ENCODE assay signal across 26 mouse cellular contexts in the genomic region with DNA sequence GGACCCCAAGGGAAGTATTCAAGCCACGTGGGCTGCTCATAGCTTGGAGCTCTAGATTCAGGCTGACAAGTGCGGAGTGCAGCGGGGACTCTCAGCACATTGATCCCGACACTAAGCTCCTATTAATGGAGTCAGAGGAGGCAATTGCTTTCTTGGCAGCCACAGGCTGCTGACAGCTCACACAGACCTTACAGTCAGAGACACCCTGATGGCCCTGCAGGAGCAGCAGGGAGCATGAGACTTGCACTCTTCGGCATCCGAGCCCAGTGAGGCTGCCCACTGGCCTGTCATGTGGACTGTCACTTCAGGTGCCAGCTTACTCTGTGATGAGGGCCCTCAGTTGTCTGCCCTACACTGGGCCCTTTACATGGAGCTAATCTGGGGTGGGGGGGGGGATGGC.
DNase-seq lines count a peak whose midpoint lies in the region; ATAC-seq and TF ChIP-seq lines count a peak whose summit lies in the region.
"Had no signal": no experiment of that assay in that cellular context is flagged by ENCODE, and none has a peak within 500 bp of the region (broad histone marks: within the 10 kb centered on the region; RNA-seq: fewer than 3 reads in every experiment).

No protein-coding gene starts in this region.

- no peaks in the 10 kb centered on the region for H3K27me3 ChIP-seq in hindbrain, postnatal 0 days (ENCODE audit: insufficient read depth, low read length)
- H3K27me3 ChIP-seq in hindbrain, embryonic 14.5 days (ENCODE audit: control insufficient read depth, insufficient read depth, low read length), result no peaks in the 10 kb centered on the region
- no peaks in the 10 kb centered on the region for H3K27me3 ChIP-seq in midbrain, embryonic 13.5 days
- H3K27me3 ChIP-seq in midbrain, embryonic 10.5 days (ENCODE audit: low read depth, poor library complexity, severe bottlenecking), result no peaks in the 10 kb centered on the region
- H3K27me3 ChIP-seq: embryonic facial prominence, embryonic 15.5 days; forebrain, embryonic 15.5 days; heart, embryonic 15.5 days had no signal

- 40% methylated on average over 6 of the region's 6 CpGs for WGBS in hindbrain, postnatal 0 days
- WGBS in hindbrain, embryonic 14.5 days, result 57% methylated on average over 6 of the region's 6 CpGs
- WGBS in midbrain, embryonic 13.5 days, result 46% methylated on average over 6 of the region's 6 CpGs
- WGBS in midbrain, embryonic 10.5 days, result 74% methylated on average over 6 of the region's 6 CpGs

- H3K36me3 ChIP-seq in hindbrain, postnatal 0 days (ENCODE audit: insufficient read depth, low read length), result no peaks in the 10 kb centered on the region
- no peaks in the 10 kb centered on the region for H3K36me3 ChIP-seq in hindbrain, embryonic 14.5 days (replicated peaks; ENCODE audit: control insufficient read depth, insufficient read depth)
- no peaks in the 10 kb centered on the region for H3K36me3 ChIP-seq in midbrain, embryonic 13.5 days
- H3K36me3 ChIP-seq in midbrain, embryonic 10.5 days, result no peaks in the 10 kb centered on the region
- H3K36me3 ChIP-seq: embryonic facial prominence, embryonic 15.5 days; forebrain, embryonic 10.5 days; forebrain, embryonic 15.5 days; G1E; heart, embryonic 15.5 days; hindbrain, embryonic 10.5 days had no signal

- no peak overlapping the region for H3K4me3 ChIP-seq in hindbrain, postnatal 0 days (ENCODE audit: low read length)
- H3K4me3 ChIP-seq in hindbrain, embryonic 14.5 days (replicated peaks; ENCODE audit: low read length), result no peak overlapping the region
- H3K4me3 ChIP-seq in midbrain, embryonic 13.5 days (replicated peaks), result no peak overlapping the region
- no peak overlapping the region for H3K4me3 ChIP-seq in midbrain, embryonic 10.5 days
- H3K4me3 ChIP-seq: embryonic facial prominence, embryonic 15.5 days; erythroblast, embryonic 14.5 days; forebrain, embryonic 10.5 days; forebrain, embryonic 15.5 days; heart, adult 2 months; heart, embryonic 15.5 days; hindbrain, embryonic 10.5 days had no signal

- no peaks in the 10 kb centered on the region for H3K9me3 ChIP-seq in hindbrain, postnatal 0 days (ENCODE audit: low read length)
- H3K9me3 ChIP-seq in hindbrain, embryonic 14.5 days (ENCODE audit: control insufficient read depth, low read length), result no peaks in the 10 kb centered on the region
- H3K9me3 ChIP-seq in midbrain, embryonic 13.5 days, result no peaks in the 10 kb centered on the region
- H3K9me3 ChIP-seq in midbrain, embryonic 10.5 days (replicated peaks), result no peaks in the 10 kb centered on the region
- H3K9me3 ChIP-seq: embryonic facial prominence, embryonic 15.5 days; forebrain, embryonic 10.5 days; forebrain, embryonic 15.5 days; heart, embryonic 15.5 days; hindbrain, embryonic 10.5 days had no signal

- H3K9ac ChIP-seq in hindbrain, postnatal 0 days (replicated peaks; ENCODE audit: low read length), result no peak overlapping the region
- H3K9ac ChIP-seq in hindbrain, embryonic 14.5 days, result no peak overlapping the region
- no peak overlapping the region for H3K9ac ChIP-seq in midbrain, embryonic 13.5 days (replicated peaks)
- H3K9ac ChIP-seq: embryonic facial prominence, embryonic 15.5 days; forebrain, embryonic 15.5 days; heart, embryonic 15.5 days had no signal

- no peak for TF ChIP-seq CTCF in hindbrain, postnatal 0 days (IDR thresholded peaks at IDR 0.05; ENCODE audit: low read depth)

- peak; percentile 24 to 44 for DNase-seq in cerebellum, postnatal 10 days
- DNase-seq in cerebellum, adult 11-12 months, result no peak
- DNase-seq in hindbrain, postnatal 0 days (ENCODE audit: low spot score), result peak; percentile 51
- no peak for DNase-seq in hindbrain, embryonic 14.5 days (ENCODE audit: low spot score)
- DNase-seq in midbrain, embryonic 10.5 days (ENCODE audit: low spot score), result no peak
- DNase-seq in retina, postnatal 1 day, result peak; percentile 53
- no peak for DNase-seq in thymus, postnatal 0 days (ENCODE audit: low spot score)
- DNase-seq: adrenal gland, postnatal 10 days; B cell, adult 2 months; cerebellum, adult 18-20 months; cerebellum, adult 9-11 months; embryo, embryonic 11 days; gastrocnemius, postnatal 36 days; heart, adult 2 months; heart, postnatal 14 days had no signal

- ATAC-seq in hindbrain, postnatal 0 days, result peak; percentile 58; the same call in 1 of the 2 replicates
- ATAC-seq in hindbrain, embryonic 14.5 days (ENCODE audit: low FRiP score), result no peak
- peak; percentile 74 for ATAC-seq in midbrain, embryonic 13.5 days
- ATAC-seq: CD4-positive, CD25-positive, alpha-beta regulatory T cell, adult 4 months; forebrain, embryonic 15.5 days; inflammation-experienced regulatory T-cells, adult 6 months had no signal

- no peak overlapping the region for H3K4me2 ChIP-seq in hindbrain, postnatal 0 days (ENCODE audit: low read depth, low read length)
- H3K4me2 ChIP-seq in hindbrain, embryonic 14.5 days (replicated peaks), result no peak overlapping the region
- no peak overlapping the region for H3K4me2 ChIP-seq in midbrain, embryonic 13.5 days (replicated peaks)
- H3K4me2 ChIP-seq: embryonic facial prominence, embryonic 15.5 days; forebrain, embryonic 15.5 days; heart, embryonic 11.5 days; heart, embryonic 15.5 days had no signal

- H3K4me1 ChIP-seq in hindbrain, postnatal 0 days (ENCODE audit: insufficient read depth, low read length), result no peaks in the 10 kb centered on the region
- no peaks in the 10 kb centered on the region; the same call in 1 of the 2 replicates for H3K4me1 ChIP-seq in hindbrain, embryonic 14.5 days (replicated peaks; ENCODE audit: control insufficient read depth, insufficient read depth, low read length)
- 0 out of 2 replicates have a peak, but pooled peaks cover 6% of the 10 kb centered on the region for H3K4me1 ChIP-seq in midbrain, embryonic 13.5 days (replicated peaks)
- H3K4me1 ChIP-seq in midbrain, embryonic 10.5 days, result no peaks in the 10 kb centered on the region
- H3K4me1 ChIP-seq: embryonic facial prominence, embryonic 15.5 days; forebrain, embryonic 15.5 days; heart, embryonic 15.5 days; hindbrain, embryonic 10.5 days had no signal

- H3K27ac ChIP-seq in hindbrain, postnatal 0 days, result no peak overlapping the region
- H3K27ac ChIP-seq in hindbrain, embryonic 14.5 days, result no peak overlapping the region
- no peak overlapping the region for H3K27ac ChIP-seq in midbrain, embryonic 13.5 days
- H3K27ac ChIP-seq in midbrain, embryonic 10.5 days (replicated peaks), result no peak overlapping the region
- H3K27ac ChIP-seq: embryonic facial prominence, embryonic 15.5 days; forebrain, embryonic 15.5 days; heart, adult 2 months; heart, embryonic 15.5 days; hindbrain, embryonic 10.5 days had no signal

Comparison
In these comparisons a context has a peak if more than half of its experiments do, and no peak if none do; other contexts are left out.
1. DNase-seq: peak in cerebellum, postnatal 10 days (2 of 2), hindbrain, postnatal 0 days (single experiment) and retina, postnatal 1 day (single experiment); none in cerebellum, adult 11-12 months (single experiment), hindbrain, embryonic 14.5 days (single experiment), midbrain, embryonic 10.5 days (single experiment) and thymus, postnatal 0 days (single experiment).